Mouse (Mus musculus) liver, embryonic 13.5 days (tissue): Measurements from ENCODE around the gene Tmprss12. TPM values are rescaled to one million over a fixed set of nuclear protein-coding genes. Genes with fewer than 3 reads are reported as not detected.
"Not testable (repeated sequence)": the region's sequence is repeated elsewhere in the genome, so short reads cannot be mapped to it uniquely, and the experiment has no call there.

Experiments used
- ATAC-seq: fragments of 200-750 bp; cut with Nextera tagmentation; 2 replicates; pipeline ENCODE4 v1.8.0; 2017; ENCODE audit warnings: low read depth, mild to moderate bottlenecking, moderate number of reproducible peaks, moderate library complexity
- DNase-seq: peaks from one replicate; pipeline ENCODE4 v3.0.0; 2022
- H3K27ac ChIP-seq: fragments of 300-500 bp; sonication (generic); 2 replicates; pipeline ENCODE4 v1.5.1; 2015; ENCODE audit warnings: moderate library complexity, mild to moderate bottlenecking, inconsistent platforms
- H3K27me3 ChIP-seq: fragments of 300-500 bp; sonication (generic); 2 replicates; pipeline ENCODE4 v1.6.1; 2015; ENCODE audit warnings: mild to moderate bottlenecking, inconsistent platforms
- H3K36me3 ChIP-seq: fragments of 300-500 bp; sonication (generic); 2 replicates; pipeline ENCODE4 v1.6.1; 2015; ENCODE audit warnings: mild to moderate bottlenecking, inconsistent platforms
- H3K4me1 ChIP-seq: fragments of 300-500 bp; sonication (generic); replicated peaks from 2 replicates; pipeline ENCODE4 v1.6.1; 2015; ENCODE audit warnings: inconsistent platforms
- H3K4me2 ChIP-seq: fragments of 300-500 bp; sonication (generic); 2 replicates; pipeline ENCODE4 v1.6.1; 2015; ENCODE audit warnings: inconsistent platforms, mild to moderate bottlenecking, moderate library complexity
- H3K4me3 ChIP-seq: fragments of 300-500 bp; sonication (generic); replicated peaks from 2 replicates; pipeline ENCODE4 v1.5.1; 2015; ENCODE audit warnings: mild to moderate bottlenecking, inconsistent platforms
- H3K9ac ChIP-seq: fragments of 300-500 bp; sonication (generic); 2 replicates; pipeline ENCODE4 v1.6.1; 2015; ENCODE audit warnings: mild to moderate bottlenecking, inconsistent platforms
- H3K9me3 ChIP-seq: fragments of 300-500 bp; sonication (generic); replicated peaks from 2 replicates; pipeline ENCODE4 v1.6.1; 2016; ENCODE audit warnings: inconsistent platforms
- WGBS: fragments of 180-500 bp; shearing (Covaris S2); methylation state at CpG from one replicate; pipeline ENCODE4 v1.1.7; 2015; ENCODE audit not compliant: insufficient replicate concordance; 5-methylcytosine and 5-hydroxymethylcytosine counted together
- polyA plus RNA-seq: library from polyadenylated mRNA; unstranded; fragments of >200 nt; fragmentation: Nextera tagmentation; extraction: Ambion mirVana; gene quantifications from 2 replicates; pipeline ENCODE4 v1.2.1, GENCODE M21; 2015

Gene Tmprss12
- polyA plus RNA-seq, 1 experiment from 2014 or later = not detected

DNA sequence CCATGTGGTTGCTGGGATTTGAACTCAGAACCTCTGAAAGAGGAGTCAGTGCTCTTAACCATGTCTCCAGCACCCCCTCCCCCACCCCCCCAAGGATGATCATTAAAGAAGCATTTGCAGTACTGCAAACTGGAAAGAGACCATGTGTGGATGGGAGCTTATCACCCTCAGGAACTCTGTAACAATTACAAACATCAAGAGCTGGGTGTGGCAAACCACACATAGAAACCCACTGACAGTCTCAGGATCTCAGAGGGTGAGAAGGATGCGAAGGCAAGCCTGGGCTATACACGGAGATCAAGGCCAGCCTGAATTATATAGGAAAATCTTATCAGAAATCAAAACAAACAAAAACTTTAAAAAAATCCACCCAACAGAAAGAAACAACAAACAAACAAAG, 25.6 kb downstream of the Tmprss12 start:
- peak overlapping the region; percentile 73 for H3K4me3 ChIP-seq

DNA sequence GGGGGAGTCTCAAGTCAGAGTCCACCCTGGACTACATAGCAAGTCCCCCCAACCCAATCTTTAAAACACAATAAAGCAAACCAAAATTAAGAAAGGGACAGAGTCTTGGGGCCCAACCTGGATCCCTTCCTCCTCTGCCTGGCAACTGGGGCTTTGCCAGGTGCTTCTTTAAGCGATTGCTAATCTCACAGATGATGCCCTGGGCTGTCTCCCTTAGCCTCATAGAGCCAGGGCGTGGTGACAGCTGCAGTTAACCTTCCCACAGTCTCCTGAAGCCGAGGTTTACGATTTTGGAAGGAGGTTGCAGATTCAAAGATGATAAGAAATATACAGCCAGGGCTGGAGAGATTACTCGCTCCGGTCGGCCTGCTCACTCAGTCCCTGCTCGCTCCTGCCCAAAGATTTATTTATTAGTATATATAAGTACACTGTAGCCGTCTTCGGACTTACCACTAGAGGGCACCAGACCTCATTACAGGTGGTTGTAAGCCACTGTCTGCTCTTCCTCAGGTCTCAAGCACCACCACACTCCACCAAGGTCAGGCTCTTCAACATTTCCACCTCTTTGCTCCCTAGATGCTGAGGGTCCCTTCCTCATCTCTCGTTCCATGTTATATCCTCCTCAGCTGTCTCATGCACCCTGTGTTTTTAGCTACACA, 26.9 kb downstream of the Tmprss12 start:
- H3K4me2 ChIP-seq = peak overlapping the region; percentile 26; the same call in 1 of the 2 replicates
- 23% methylated on average over 11 of the region's 11 CpGs for WGBS

More for the DNA sequence above, 25.6 kb downstream of the Tmprss12 start:
- H3K27me3 ChIP-seq = no peaks in the 10 kb centered on the region
- no peaks in the 10 kb centered on the region for H3K9me3 ChIP-seq
- ATAC-seq (no peak), DNase-seq (no peak)
- peaks cover 42% of the 10 kb centered on the region for H3K4me1 ChIP-seq
- 50% methylated on average over 2 of the region's 2 CpGs for WGBS
- H3K4me2 ChIP-seq = peak overlapping the region; percentile 87
- H3K36me3 ChIP-seq = no peaks in the 10 kb centered on the region
- no peak overlapping the region for H3K9ac ChIP-seq
- H3K27ac ChIP-seq = no peak overlapping the region; the same call in 1 of the 2 replicates

DNA sequence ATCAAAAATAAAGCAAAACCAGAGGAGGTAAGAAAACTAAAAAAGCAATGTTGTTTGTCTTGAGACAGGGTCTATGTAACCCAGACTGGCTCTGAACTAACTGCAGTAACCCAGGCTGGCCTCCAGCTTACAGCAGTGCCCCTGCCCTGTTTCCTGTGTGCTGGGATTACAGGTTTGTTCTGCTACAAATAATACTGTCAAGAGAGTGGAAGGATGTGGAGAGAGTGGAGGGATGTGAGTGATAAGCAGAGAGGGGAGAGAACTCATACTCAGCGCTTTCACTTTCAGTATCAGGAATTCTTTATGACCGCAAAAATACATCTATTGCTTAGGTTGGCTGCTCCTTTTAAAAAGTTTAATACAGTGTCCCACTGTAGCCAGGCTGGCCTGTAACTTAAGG, 31.7 kb downstream of the Tmprss12 start:
- H3K4me1 ChIP-seq = peaks cover 22% of the 10 kb centered on the region
- H3K4me2 ChIP-seq = no peak overlapping the region
- no peak overlapping the region for H3K9ac ChIP-seq
- 57% methylated on average over 2 of the region's 2 CpGs for whole genome bisulfite sequencing
- no peaks in the 10 kb centered on the region for H3K9me3 ChIP-seq
- no peaks in the 10 kb centered on the region for H3K27me3 ChIP-seq
- no peak overlapping the region for H3K4me3 ChIP-seq
- H3K36me3 ChIP-seq = peaks cover 14% of the 10 kb centered on the region; the same call in 1 of the 2 replicates
- no peak for ATAC-seq
- DNase-seq = no peak
- H3K27ac ChIP-seq = no peak overlapping the region

More for the DNA sequence above, 26.9 kb downstream of the Tmprss12 start:
- peaks cover 52% of the 10 kb centered on the region for H3K4me1 ChIP-seq
- DNase-seq = peak; percentile 31
- not testable (repeated sequence) for H3K9ac ChIP-seq, H3K27me3 ChIP-seq, H3K27ac ChIP-seq, H3K9me3 ChIP-seq, H3K36me3 ChIP-seq, H3K4me3 ChIP-seq
- peak; percentile 56; the same call in 1 of the 2 replicates for ATAC-seq

DNA sequence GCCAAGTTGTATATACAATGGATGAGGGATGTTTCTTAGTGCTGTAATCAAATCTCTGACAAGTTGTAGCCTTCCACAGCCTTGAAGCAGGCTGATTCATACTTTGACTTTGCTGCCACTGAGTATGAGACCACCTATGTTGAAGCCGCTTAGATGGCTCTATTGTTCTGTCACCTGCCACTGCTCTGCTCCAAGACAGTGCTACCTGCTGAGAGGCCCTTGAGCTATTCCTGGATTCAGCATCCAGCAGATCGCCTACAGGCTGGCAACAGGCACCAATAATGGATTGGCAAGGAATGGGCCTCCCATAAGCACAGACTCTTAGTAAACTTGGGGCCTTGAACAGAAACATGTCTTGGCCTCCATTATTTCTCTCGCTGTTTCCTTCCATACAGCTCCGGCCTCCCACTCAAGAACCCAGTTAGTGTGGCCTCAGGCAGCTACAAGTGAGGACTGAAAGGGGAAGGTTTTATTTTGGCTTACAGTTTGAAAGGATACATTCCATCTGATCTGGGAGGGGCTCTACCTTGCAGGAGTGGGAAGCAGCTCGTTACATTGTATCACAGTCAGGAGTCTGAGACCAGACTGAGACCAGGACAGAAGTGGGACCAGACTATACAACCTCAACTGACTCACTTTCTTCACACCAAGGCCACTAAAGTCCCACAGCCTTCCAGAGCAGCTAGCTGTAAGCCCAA, 34.0 kb downstream of the Tmprss12 start:
- DNase-seq (no peak), ATAC-seq (no peak)
- Histone ChIP-seq H3K9ac (no peak overlapping the region), H3K27me3 (no peaks in the 10 kb centered on the region), H3K36me3 (peaks cover 14% of the 10 kb centered on the region; the same call in 1 of the 2 replicates), H3K4me3 (no peak overlapping the region), H3K27ac (no peak overlapping the region), H3K4me1 (peaks cover 18% of the 10 kb centered on the region), H3K9me3 (no peaks in the 10 kb centered on the region), H3K4me2 (no peak overlapping the region)
- 80% methylated on average over 5 of the region's 5 CpGs for WGBS

DNA sequence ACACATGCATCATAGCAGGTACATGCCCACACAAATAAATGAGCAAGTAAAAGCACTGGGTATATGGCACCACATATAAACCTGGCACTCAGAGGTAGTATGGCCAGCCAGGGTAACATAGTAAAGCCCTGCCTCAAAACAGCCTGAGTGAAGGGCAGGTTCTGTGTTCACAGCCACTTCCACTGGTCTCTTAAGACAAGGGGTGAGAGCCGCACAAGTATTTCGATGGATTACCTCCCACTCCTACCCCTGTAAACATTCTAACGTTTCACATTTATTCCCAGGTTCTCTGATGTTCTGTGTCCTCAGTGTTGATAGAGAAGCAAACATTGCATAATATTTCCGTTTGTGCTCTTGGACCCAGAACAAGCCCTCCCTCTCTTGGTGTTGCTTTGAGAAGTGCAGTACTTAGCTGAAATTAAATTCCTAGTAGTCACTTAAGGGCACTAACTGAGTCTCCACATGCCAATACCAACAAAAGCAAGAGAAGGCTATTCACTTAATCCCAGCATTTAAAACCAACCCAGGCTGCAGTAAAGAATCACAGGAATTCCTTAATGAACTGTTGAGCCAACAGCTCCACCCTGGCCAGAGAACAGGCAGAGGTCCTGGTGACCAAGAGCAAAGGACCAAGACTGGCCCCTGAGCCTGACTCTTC, 37.5 kb downstream of the Tmprss12 start:
- ATAC-seq = peak; percentile 43; the same call in 1 of the 2 replicates
- not testable (repeated sequence) for DNase-seq, H3K27ac ChIP-seq, H3K9ac ChIP-seq, H3K9me3 ChIP-seq, H3K27me3 ChIP-seq, H3K4me2 ChIP-seq, H3K4me3 ChIP-seq
- H3K4me1 ChIP-seq = peaks cover 11% of the 10 kb centered on the region; the same call in 1 of the 2 replicates
- 66% methylated on average over 4 of the region's 4 CpGs for WGBS
- peaks cover 14% of the 10 kb centered on the region; the same call in 1 of the 2 replicates for H3K36me3 ChIP-seq

DNA sequence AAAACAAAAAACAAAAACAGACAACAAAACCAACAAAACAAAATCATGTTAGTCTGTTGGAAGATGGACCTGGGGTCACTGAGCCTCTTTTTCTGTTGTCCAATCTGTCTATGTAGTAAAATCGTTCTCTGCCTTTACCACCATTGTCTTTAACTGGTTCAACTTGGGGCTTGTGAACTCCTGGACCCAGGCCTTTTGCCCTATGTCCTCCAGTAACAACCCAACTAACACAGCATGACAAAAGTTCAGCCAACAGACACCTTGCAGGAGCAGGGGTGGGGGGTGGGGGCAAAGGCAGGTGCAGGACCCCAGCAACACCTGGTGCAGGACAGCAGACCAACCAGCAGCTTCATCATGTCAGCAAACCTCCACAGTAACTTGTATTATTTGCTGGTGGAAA, 39.2 kb downstream of the Tmprss12 start:
- H3K9ac ChIP-seq = no peak overlapping the region
- H3K9me3 ChIP-seq = no peaks in the 10 kb centered on the region
- H3K4me1 ChIP-seq = peaks cover 18% of the 10 kb centered on the region
- H3K27me3 ChIP-seq = no peaks in the 10 kb centered on the region
- WGBS = 63% methylated on average over 1 of the region's 1 CpGs
- ATAC-seq (no peak), DNase-seq (no peak)
- peak overlapping the region; percentile 39; the same call in 1 of the 2 replicates for H3K27ac ChIP-seq
- no peak overlapping the region for H3K4me3 ChIP-seq
- H3K4me2 ChIP-seq = no peak overlapping the region
- peaks cover 2% of the 10 kb centered on the region; the same call in 1 of the 2 replicates for H3K36me3 ChIP-seq

DNA sequence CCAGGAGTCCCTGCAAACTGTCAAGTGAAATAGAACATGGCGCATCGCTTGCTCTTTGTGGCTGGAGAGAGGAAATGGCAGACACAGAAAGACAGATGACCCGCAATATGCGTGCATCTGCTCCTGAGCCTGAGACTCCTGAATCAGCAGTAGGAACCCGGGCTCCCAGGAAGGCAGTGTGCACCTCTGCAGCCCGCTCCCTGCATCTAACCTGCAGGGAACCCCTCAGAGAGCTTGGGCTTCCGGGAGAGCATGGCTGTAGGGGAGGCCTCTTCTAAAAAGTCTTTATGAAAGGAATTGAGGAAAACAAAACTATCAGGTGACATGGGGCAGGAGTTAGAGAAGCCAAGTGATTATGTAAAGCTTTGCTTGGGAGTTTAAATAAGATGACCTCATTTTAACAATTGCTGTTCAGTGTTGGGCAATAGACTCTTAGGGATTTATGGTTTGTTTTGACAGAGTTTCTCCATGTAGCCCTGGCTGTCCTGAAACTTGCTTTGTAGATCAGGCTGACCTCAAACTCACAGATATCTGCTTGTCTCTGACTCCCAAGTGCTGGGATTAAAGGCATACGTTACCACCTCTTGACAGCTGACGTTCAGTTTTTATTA, 39.8 kb downstream of the Tmprss12 start:
- ATAC-seq = no peak
- WGBS = 62% methylated on average over 9 of the region's 9 CpGs

DNA sequence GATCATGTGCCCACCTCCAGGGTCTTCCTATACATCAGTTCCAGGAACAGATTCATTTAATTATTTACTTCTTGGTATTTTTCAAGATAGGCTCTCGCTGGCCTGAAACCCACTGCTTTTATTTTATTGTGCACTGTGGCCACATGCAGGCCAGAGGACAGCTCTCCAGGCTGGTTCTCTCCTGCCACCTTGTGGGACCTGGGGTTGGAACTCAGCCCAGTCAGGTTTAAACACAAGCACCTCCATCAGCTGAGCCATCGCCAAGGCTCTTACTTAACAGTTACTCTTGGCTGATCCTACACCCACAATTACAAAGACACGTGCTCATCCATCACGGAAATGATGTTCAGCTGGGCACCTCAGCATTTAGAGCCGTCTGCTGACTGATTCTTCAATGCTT, 40.5 kb downstream of the Tmprss12 start:
- ATAC-seq = no peak
- Histone ChIP-seq H3K4me2 (no peak overlapping the region), H3K9ac (no peak overlapping the region), H3K27me3 (no peaks in the 10 kb centered on the region), H3K4me1 (peaks cover 18% of the 10 kb centered on the region), H3K36me3 (no peaks in the 10 kb centered on the region), H3K4me3 (no peak overlapping the region), H3K27ac (peak overlapping the region; percentile 6; the same call in 1 of the 2 replicates), H3K9me3 (no peaks in the 10 kb centered on the region)
- no peak for DNase-seq
- WGBS = 44% methylated on average over 5 of the region's 5 CpGs

More for the DNA sequence above, 39.8 kb downstream of the Tmprss12 start:
- no peaks in the 10 kb centered on the region for H3K36me3 ChIP-seq
- H3K9ac ChIP-seq = no peak overlapping the region
- H3K4me2 ChIP-seq = no peak overlapping the region
- H3K27me3 ChIP-seq = no peaks in the 10 kb centered on the region
- H3K4me3 ChIP-seq = no peak overlapping the region
- peaks cover 18% of the 10 kb centered on the region for H3K4me1 ChIP-seq
- peak overlapping the region; percentile 39; the same call in 1 of the 2 replicates for H3K27ac ChIP-seq
- no peaks in the 10 kb centered on the region for H3K9me3 ChIP-seq
- no peak for DNase-seq

DNA sequence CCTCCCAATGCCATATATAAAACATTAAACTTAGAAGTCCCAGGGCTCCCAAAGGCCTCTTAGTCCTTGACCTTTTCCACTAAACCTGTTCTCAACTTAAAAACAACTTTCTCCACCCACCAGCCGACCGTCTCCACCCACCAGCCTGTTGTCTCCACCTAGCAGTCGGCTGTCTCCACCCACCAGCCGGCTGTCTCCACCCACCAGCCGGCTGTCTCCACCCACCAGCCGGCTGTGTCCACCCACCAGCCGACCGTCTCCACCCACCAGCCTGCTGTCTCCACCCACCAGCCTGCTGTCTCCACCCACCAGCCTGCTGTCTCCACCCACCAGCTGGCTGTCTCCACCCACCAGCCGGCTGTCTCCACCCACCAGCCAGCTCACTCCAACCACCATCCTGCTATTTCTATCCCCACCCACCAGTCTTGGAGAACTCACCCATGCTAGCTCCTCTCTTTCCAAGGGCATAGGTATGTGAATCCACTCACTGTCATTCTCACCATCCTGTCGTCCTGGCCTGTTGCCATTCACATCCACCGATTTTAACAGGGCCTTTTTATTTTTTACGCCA, 43.5 kb downstream of the Tmprss12 start:
- WGBS = 44% methylated on average over 12 of the region's 12 CpGs
- no peaks in the 10 kb centered on the region for H3K9me3 ChIP-seq
- no peak overlapping the region for H3K4me2 ChIP-seq
- H3K27me3 ChIP-seq = no peaks in the 10 kb centered on the region
- no peak overlapping the region for H3K9ac ChIP-seq
- H3K4me1 ChIP-seq = peaks cover 14% of the 10 kb centered on the region
- no peak overlapping the region for H3K4me3 ChIP-seq
- ATAC-seq = no peak
- H3K27ac ChIP-seq = no peak overlapping the region
- H3K36me3 ChIP-seq = no peaks in the 10 kb centered on the region
- DNase-seq = peak; percentile 53

DNA sequence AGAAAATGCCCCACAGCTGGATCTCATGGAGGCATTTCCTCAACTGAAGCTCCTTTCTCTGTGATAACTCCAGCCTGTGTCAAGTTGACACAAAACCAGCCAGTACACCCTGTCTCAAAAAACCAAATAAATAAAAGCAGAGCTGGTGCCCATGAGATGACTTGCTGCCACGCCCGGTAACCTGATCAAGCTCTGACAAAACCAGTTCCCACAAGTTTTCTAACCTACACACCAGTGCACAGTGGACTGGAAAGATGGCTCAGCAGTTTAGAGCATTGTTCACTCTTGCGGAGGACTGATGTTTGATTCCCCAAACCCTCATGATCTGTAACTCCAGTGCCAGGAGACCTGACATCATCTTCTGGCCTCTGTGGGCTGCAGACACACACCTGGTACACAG, 44.6 kb downstream of the Tmprss12 start:
- Histone ChIP-seq H3K4me1 (peaks cover 8% of the 10 kb centered on the region), H3K9me3 (no peaks in the 10 kb centered on the region), H3K27me3 (no peaks in the 10 kb centered on the region), H3K27ac (no peak overlapping the region), H3K4me3 (no peak overlapping the region), H3K4me2 (no peak overlapping the region), H3K9ac (no peak overlapping the region), H3K36me3 (no peaks in the 10 kb centered on the region)
- 75% methylated on average over 3 of the region's 3 CpGs for WGBS
- DNase-seq (no peak), ATAC-seq (no peak)

DNA sequence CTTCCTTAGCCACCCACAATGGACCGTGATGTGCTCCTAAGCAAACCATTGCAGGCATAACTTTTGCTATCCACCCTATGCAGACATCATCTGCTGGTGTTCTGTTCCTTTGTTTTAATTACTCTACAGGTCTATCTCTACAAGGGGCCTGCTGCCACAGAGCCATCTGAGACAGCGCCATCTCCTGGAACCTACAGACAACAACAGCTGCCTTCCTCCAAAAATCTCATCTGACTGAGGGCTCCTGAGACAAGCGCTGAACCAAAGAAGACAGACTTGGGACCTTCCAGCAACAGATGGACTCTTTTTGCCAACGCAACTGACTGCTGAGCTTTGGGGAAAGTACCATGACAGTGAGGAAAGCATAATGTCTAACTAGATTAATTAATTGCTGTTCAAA, 47.5 kb downstream of the Tmprss12 start:
- 62% methylated on average over 4 of the region's 4 CpGs for WGBS
- not testable (repeated sequence) for H3K4me2 ChIP-seq, H3K9me3 ChIP-seq, H3K27me3 ChIP-seq, DNase-seq, ATAC-seq, H3K36me3 ChIP-seq, H3K27ac ChIP-seq, H3K4me3 ChIP-seq, H3K4me1 ChIP-seq, H3K9ac ChIP-seq
